ENCODE assay signal across 23 mouse cellular contexts in the genomic region with DNA sequence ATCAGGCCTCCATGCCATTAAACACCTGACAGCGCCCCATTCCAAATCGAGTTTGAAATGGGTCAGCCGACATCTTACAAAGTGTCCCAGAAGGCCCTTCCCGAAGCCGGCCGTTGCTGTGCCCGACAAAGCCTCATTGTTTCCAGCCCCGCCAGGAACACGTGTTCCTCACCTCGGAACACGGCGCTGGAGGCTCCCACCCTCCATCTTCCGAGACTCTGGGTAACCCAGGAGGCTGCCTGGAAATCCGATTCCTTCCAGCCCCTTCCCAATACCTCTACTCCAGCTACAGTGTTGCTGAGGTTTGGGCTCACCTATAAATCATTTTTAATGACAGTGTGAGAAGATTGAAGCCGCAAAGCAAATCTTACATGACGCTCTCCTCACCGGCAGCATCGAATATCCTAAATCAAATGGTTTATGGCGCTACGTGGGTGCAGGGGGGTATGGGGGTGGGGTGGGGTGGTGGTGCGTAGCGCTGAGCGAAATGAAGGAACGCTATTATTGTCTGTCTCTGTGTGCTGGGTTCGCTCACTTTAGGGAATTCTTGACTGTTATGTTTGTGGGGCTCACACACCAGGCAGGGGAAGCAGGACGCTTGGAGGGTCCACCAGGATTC.
DNase-seq lines count a peak whose midpoint lies in the region; ATAC-seq and TF ChIP-seq lines count a peak whose summit lies in the region.
"Had no signal": no experiment of that assay in that cellular context is flagged by ENCODE, and none has a peak within 500 bp of the region (broad histone marks: within the 10 kb centered on the region; RNA-seq: fewer than 3 reads in every experiment).

No protein-coding gene starts in this region.

- 0 out of 2 replicates have a peak overlapping the region, but pooled peaks have one; percentile 7 for H3K4me2 ChIP-seq in kidney, postnatal 0 days (ENCODE audit: low read length)
- H3K4me2 ChIP-seq in embryonic facial prominence, embryonic 12.5 days (replicated peaks) = no peak overlapping the region; the same call in 1 of the 2 replicates
- H3K4me2 ChIP-seq: embryonic facial prominence, embryonic 15.5 days; forebrain, embryonic 15.5 days; heart, embryonic 11.5 days; liver, embryonic 15.5 days; lung, embryonic 15.5 days had no signal

- no peak for TF ChIP-seq CTCF in kidney, postnatal 0 days (IDR thresholded peaks at IDR 0.05; ENCODE audit: low read depth)

- no peaks in the 10 kb centered on the region for H3K4me1 ChIP-seq in kidney, postnatal 0 days (replicated peaks; ENCODE audit: insufficient read depth, low read length)
- H3K4me1 ChIP-seq in embryonic facial prominence, embryonic 12.5 days = 0 out of 2 replicates have a peak, but pooled peaks cover 4% of the 10 kb centered on the region
- peaks cover 15% of the 10 kb centered on the region for H3K4me1 ChIP-seq in limb, embryonic 10.5 days
- no peaks in the 10 kb centered on the region for H3K4me1 ChIP-seq in midbrain, embryonic 10.5 days
- H3K4me1 ChIP-seq: embryonic facial prominence, embryonic 15.5 days; liver, embryonic 15.5 days; lung, embryonic 15.5 days had no signal

- no peak overlapping the region for H3K4me3 ChIP-seq in kidney, postnatal 0 days (replicated peaks; ENCODE audit: low read depth, low read length)
- no peak overlapping the region for H3K4me3 ChIP-seq in embryonic facial prominence, embryonic 12.5 days
- H3K4me3 ChIP-seq in limb, embryonic 10.5 days = no peak overlapping the region
- no peak overlapping the region for H3K4me3 ChIP-seq in midbrain, embryonic 10.5 days
- H3K4me3 ChIP-seq: embryonic facial prominence, embryonic 15.5 days; forebrain, embryonic 15.5 days; liver, embryonic 15.5 days; lung, embryonic 15.5 days had no signal

- H3K27ac ChIP-seq in kidney, postnatal 0 days = no peak overlapping the region
- H3K27ac ChIP-seq in embryonic facial prominence, embryonic 12.5 days = no peak overlapping the region; the same call in 1 of the 2 replicates
- H3K27ac ChIP-seq in limb, embryonic 10.5 days = peak overlapping the region; percentile 70; the same call in 1 of the 2 replicates
- H3K27ac ChIP-seq in midbrain, embryonic 10.5 days (replicated peaks) = no peak overlapping the region
- H3K27ac ChIP-seq: embryonic facial prominence, embryonic 15.5 days; forebrain, embryonic 15.5 days; liver, embryonic 15.5 days; lung, embryonic 15.5 days had no signal

- no peak overlapping the region for H3K9ac ChIP-seq in kidney, postnatal 0 days (ENCODE audit: low read depth, low read length)
- no peak overlapping the region for H3K9ac ChIP-seq in embryonic facial prominence, embryonic 12.5 days
- H3K9ac ChIP-seq: embryonic facial prominence, embryonic 15.5 days; forebrain, embryonic 15.5 days; liver, embryonic 15.5 days; lung, embryonic 15.5 days had no signal

- peak; percentile 34 for DNase-seq in kidney, postnatal 0 days (ENCODE audit: low spot score)
- DNase-seq in kidney, postnatal 36 days = no peak
- DNase-seq in limb, embryonic 10.5 days (ENCODE audit: low spot score) = peak; percentile 60
- peak; percentile 51 for DNase-seq in mesoderm, embryonic 11.5 days (ENCODE audit: low read depth, low spot score)
- DNase-seq in thymus, postnatal 4 days = no peak
- no peak for DNase-seq in midbrain, embryonic 10.5 days (ENCODE audit: low spot score)
- DNase-seq: adrenal gland, postnatal 36 days; B cell, adult 2 months; cerebellum, adult 9-10 months; gastrocnemius, postnatal 14 days; heart, adult 11 months; kidney, adult 18-20 months; liver; midbrain, embryonic 14.5 days had no signal

- WGBS in kidney, postnatal 0 days = 42% methylated on average over 26 of the region's 26 CpGs
- WGBS in embryonic facial prominence, embryonic 12.5 days = 61% methylated on average over 26 of the region's 26 CpGs
- WGBS in limb, embryonic 10.5 days = 79% methylated on average over 26 of the region's 26 CpGs
- 90% methylated on average over 26 of the region's 26 CpGs for WGBS in midbrain, embryonic 10.5 days

- no peak for ATAC-seq in kidney, postnatal 0 days (replicated peaks; ENCODE audit: low FRiP score, low read depth)
- ATAC-seq in embryonic facial prominence, embryonic 12.5 days (ENCODE audit: insufficient number of reproducible peaks, insufficient read depth, low FRiP score, low TSS enrichment) = peak; percentile 75; the same call in 1 of the 2 replicates
- ATAC-seq: forebrain, embryonic 15.5 days; Patski had no signal

- no peaks in the 10 kb centered on the region for H3K36me3 ChIP-seq in kidney, postnatal 0 days (ENCODE audit: insufficient read depth, low read length)
- no peaks in the 10 kb centered on the region for H3K36me3 ChIP-seq in embryonic facial prominence, embryonic 12.5 days
- H3K36me3 ChIP-seq in limb, embryonic 10.5 days = no peaks in the 10 kb centered on the region
- H3K36me3 ChIP-seq in midbrain, embryonic 10.5 days = no peaks in the 10 kb centered on the region
- H3K36me3 ChIP-seq: embryonic facial prominence, embryonic 15.5 days; forebrain, embryonic 15.5 days; G1E; liver, embryonic 15.5 days; lung, embryonic 15.5 days had no signal

- no peaks in the 10 kb centered on the region for H3K27me3 ChIP-seq in kidney, postnatal 0 days (ENCODE audit: insufficient read depth, low read length)
- H3K27me3 ChIP-seq in embryonic facial prominence, embryonic 12.5 days = no peaks in the 10 kb centered on the region
- H3K27me3 ChIP-seq in limb, embryonic 10.5 days (ENCODE audit: low read depth, poor library complexity, severe bottlenecking) = peaks cover 37% of the 10 kb centered on the region
- H3K27me3 ChIP-seq in midbrain, embryonic 10.5 days (ENCODE audit: low read depth, poor library complexity, severe bottlenecking) = no peaks in the 10 kb centered on the region; the same call in 1 of the 2 replicates
- H3K27me3 ChIP-seq: CH12.LX; forebrain, embryonic 15.5 days; liver, embryonic 15.5 days; lung, embryonic 15.5 days; Patski had no signal

- no peaks in the 10 kb centered on the region for H3K9me3 ChIP-seq in kidney, postnatal 0 days (replicated peaks; ENCODE audit: low read length)
- 0 out of 2 replicates have a peak, but pooled peaks cover 5% of the 10 kb centered on the region for H3K9me3 ChIP-seq in embryonic facial prominence, embryonic 12.5 days
- H3K9me3 ChIP-seq in limb, embryonic 10.5 days (replicated peaks) = no peaks in the 10 kb centered on the region
- no peaks in the 10 kb centered on the region for H3K9me3 ChIP-seq in midbrain, embryonic 10.5 days (replicated peaks)
- H3K9me3 ChIP-seq: embryonic facial prominence, embryonic 15.5 days; forebrain, embryonic 15.5 days; liver, embryonic 15.5 days; lung, embryonic 15.5 days had no signal

Comparison
In these comparisons a context has a peak if more than half of its experiments do, and no peak if none do; other contexts are left out.
1. DNase-seq: peak in kidney, postnatal 0 days (single experiment), limb, embryonic 10.5 days (single experiment) and mesoderm, embryonic 11.5 days (single experiment); none in kidney, postnatal 36 days (0 of 2), thymus, postnatal 4 days (single experiment) and midbrain, embryonic 10.5 days (single experiment).